In genomic region chr4:54947056-54947990, GRCm38 (mm10) we compare ENCODE assay signal across 8 mouse cellular contexts. TPM values are rescaled to one million over a fixed set of nuclear protein-coding genes. Genes with fewer than 3 reads are reported as not detected.
DNase-seq lines count a peak whose midpoint lies in the region; ATAC-seq and TF ChIP-seq lines count a peak whose summit lies in the region.

No protein-coding gene starts in this region.

- peaks cover 65% of the 10 kb centered on the region for H3K27me3 ChIP-seq in megakaryocyte, embryonic 14.5 days (replicated peaks)
- H3K27me3 ChIP-seq in forebrain, embryonic 16.5 days (replicated peaks; ENCODE audit: control insufficient read depth, insufficient read depth, low read length), result no peaks in the 10 kb centered on the region
- no peaks in the 10 kb centered on the region for H3K27me3 ChIP-seq in intestine, postnatal 0 days (replicated peaks; ENCODE audit: control insufficient read depth, insufficient read depth, low read length)
- H3K27me3 ChIP-seq in liver, embryonic 15.5 days, result peaks cover 67% of the 10 kb centered on the region

- WGBS in forebrain, embryonic 16.5 days, result under 1% methylated on average over 31 of the region's 35 CpGs
- under 1% methylated on average over 31 of the region's 35 CpGs for WGBS in intestine, postnatal 0 days
- under 1% methylated on average over 31 of the region's 35 CpGs for WGBS in liver, embryonic 15.5 days (ENCODE audit: insufficient replicate concordance)

- DNase-seq in brain, embryonic 18.5 days (ENCODE audit: low read depth, low spot score), result peak; percentile 67
- peak; percentile 70 to 76 for DNase-seq in right cerebral cortex, postnatal 10 days (ENCODE audit: low spot score in 2 of 2)

- no peaks in the 10 kb centered on the region for H3K36me3 ChIP-seq in megakaryocyte, embryonic 14.5 days (replicated peaks; ENCODE audit: low read length)
- H3K36me3 ChIP-seq in forebrain, embryonic 16.5 days (ENCODE audit: control insufficient read depth, insufficient read depth), result no peaks in the 10 kb centered on the region
- H3K36me3 ChIP-seq in intestine, postnatal 0 days (ENCODE audit: control insufficient read depth, insufficient read depth), result no peaks in the 10 kb centered on the region
- H3K36me3 ChIP-seq in liver, embryonic 15.5 days (replicated peaks), result no peaks in the 10 kb centered on the region

- H3K9me3 ChIP-seq in megakaryocyte, embryonic 14.5 days, result no peaks in the 10 kb centered on the region
- no peaks in the 10 kb centered on the region for H3K9me3 ChIP-seq in forebrain, embryonic 16.5 days (ENCODE audit: control insufficient read depth, low read length)
- no peaks in the 10 kb centered on the region for H3K9me3 ChIP-seq in intestine, postnatal 0 days (ENCODE audit: control insufficient read depth)
- H3K9me3 ChIP-seq in liver, embryonic 15.5 days (replicated peaks), result no peaks in the 10 kb centered on the region

- TF ChIP-seq CTCF in intestine, postnatal 0 days (IDR thresholded peaks at IDR 0.05; ENCODE audit: low read depth), result peak; percentile 53

- ATAC-seq in megakaryocyte, adult 5-6 weeks (ENCODE audit: poor library complexity, severe bottlenecking), result no peak
- peak; percentile 41 for ATAC-seq in forebrain, embryonic 16.5 days
- 0 out of 2 replicates have a peak, but pooled peaks have one; percentile 29 for ATAC-seq in intestine, postnatal 0 days
- ATAC-seq in liver, embryonic 15.5 days (ENCODE audit: insufficient read depth), result no peak
- ATAC-seq in erythroid progenitor cell, adult 5-6 weeks (replicated peaks; ENCODE audit: low FRiP score, poor library complexity, severe bottlenecking), result no peak

- H3K4me2 ChIP-seq in forebrain, embryonic 16.5 days (ENCODE audit: low read length), result peak overlapping the region; percentile 72
- H3K4me2 ChIP-seq in intestine, postnatal 0 days (replicated peaks; ENCODE audit: low read depth), result peak overlapping the region; percentile 92
- peak overlapping the region; percentile 58 for H3K4me2 ChIP-seq in liver, embryonic 15.5 days

- peaks cover 36% of the 10 kb centered on the region for H3K4me1 ChIP-seq in megakaryocyte, embryonic 14.5 days
- H3K4me1 ChIP-seq in forebrain, embryonic 16.5 days (replicated peaks; ENCODE audit: control insufficient read depth, insufficient read depth, low read length), result peaks cover 14% of the 10 kb centered on the region
- H3K4me1 ChIP-seq in intestine, postnatal 0 days (replicated peaks; ENCODE audit: control insufficient read depth, insufficient read depth, low read length), result no peaks in the 10 kb centered on the region
- no peaks in the 10 kb centered on the region for H3K4me1 ChIP-seq in liver, embryonic 15.5 days (replicated peaks)

- H3K27ac ChIP-seq in forebrain, embryonic 16.5 days (ENCODE audit: low read length), result peak overlapping the region; percentile 98
- H3K27ac ChIP-seq in intestine, postnatal 0 days (ENCODE audit: low read depth, low read length), result peak overlapping the region; percentile 85
- H3K27ac ChIP-seq in liver, embryonic 15.5 days (replicated peaks), result no peak overlapping the region

- H3K4me3 ChIP-seq in megakaryocyte, embryonic 14.5 days (replicated peaks), result peak overlapping the region; percentile 92
- H3K4me3 ChIP-seq in forebrain, embryonic 16.5 days (replicated peaks; ENCODE audit: low read length), result peak overlapping the region; percentile 90
- H3K4me3 ChIP-seq in intestine, postnatal 0 days (ENCODE audit: low read depth, low read length), result peak overlapping the region; percentile 81
- H3K4me3 ChIP-seq in liver, embryonic 15.5 days (replicated peaks), result peak overlapping the region; percentile 42

- peak overlapping the region; percentile 86 for H3K9ac ChIP-seq in forebrain, embryonic 16.5 days (replicated peaks; ENCODE audit: low read depth, low read length)
- H3K9ac ChIP-seq in intestine, postnatal 0 days (ENCODE audit: low read depth, low read length), result peak overlapping the region; percentile 83
- no peak overlapping the region for H3K9ac ChIP-seq in liver, embryonic 15.5 days

RNA-seq across cellular contexts. Expression of gene Zfp462, which starts 2.5 kb away (rescaled TPM):
- polyA plus RNA-seq in megakaryocyte, embryonic 14.5 days (2012; ENCODE audit: insufficient read depth, low replicate concordance), result 0.06 and 0.25 TPM in 2 replicates
- total RNA-seq in megakaryocyte, adult 5-6 weeks (2015), result 0.04 TPM in 1 of 2 replicates, not detected in the other
- total RNA-seq in megakaryocyte, adult 5-6 weeks (2017), result not detected in 2 replicates
- 20.5 and 22.2 TPM in 2 replicates for polyA plus RNA-seq in forebrain, embryonic 16.5 days (2015; fragmentation: Nextera tagmentation; extraction: Ambion mirVana)
- 1.1 and 1.5 TPM in 2 replicates for polyA plus RNA-seq in intestine, postnatal 0 days (2015; fragmentation: Nextera tagmentation; extraction: Ambion mirVana)
- 0.13 and 0.21 TPM in 2 replicates for polyA plus RNA-seq in liver, embryonic 15.5 days (2015; fragmentation: Nextera tagmentation; extraction: Ambion mirVana)
- total RNA-seq in erythroid progenitor cell, adult 5-6 weeks (2015; ENCODE audit: low replicate concordance), result not detected in 2 replicates
- not detected in 2 replicates for total RNA-seq in erythroid progenitor cell, adult 5-6 weeks (2017; ENCODE audit: low replicate concordance)

Comparison
In these comparisons a context has a peak if more than half of its experiments do, and no peak if none do; other contexts are left out.
1. H3K4me3 ChIP-seq: peak in every context shown above with its lines; median percentile 92 in megakaryocyte, embryonic 14.5 days; 90 in forebrain, embryonic 16.5 days; 81 in intestine, postnatal 0 days; 42 in liver, embryonic 15.5 days.
2. ATAC-seq: peak in forebrain, embryonic 16.5 days (single experiment) and intestine, postnatal 0 days (single experiment); none in megakaryocyte, adult 5-6 weeks (single experiment), liver, embryonic 15.5 days (single experiment) and erythroid progenitor cell, adult 5-6 weeks (single experiment).
3. Peak in every context shown above with its lines, with median percentiles within 50 percentile points of each other: H3K4me2 ChIP-seq.